Mouse (Mus musculus) common myeloid progenitor, adult 5-6 weeks (primary cell): ENCODE measurements at regions not wholly inside any gene's neighbourhood (a gene's known extent, or its start where the extent isn't known, plus 50 kb on each side); places are given as distances from the start of the nearest gene placed in this dataset.
"Not testable (repeated sequence)": the region's sequence is repeated elsewhere in the genome, so short reads cannot be mapped to it uniquely, and the experiment has no call there.

Experiments used
- ATAC-seq: replicated peaks from 2 replicates; pipeline ENCODE4 v1.8.0; 2016; ENCODE audit warnings: low read depth, mild to moderate bottlenecking, moderate TSS enrichment, inconsistent platforms; ENCODE audit not compliant: poor library complexity, severe bottlenecking

- ATAC-seq = no peak
Measured at GRCm38 (mm10) chr11:22573166-22573565, 61.3 kb downstream of the Tmem17 start.

DNA sequence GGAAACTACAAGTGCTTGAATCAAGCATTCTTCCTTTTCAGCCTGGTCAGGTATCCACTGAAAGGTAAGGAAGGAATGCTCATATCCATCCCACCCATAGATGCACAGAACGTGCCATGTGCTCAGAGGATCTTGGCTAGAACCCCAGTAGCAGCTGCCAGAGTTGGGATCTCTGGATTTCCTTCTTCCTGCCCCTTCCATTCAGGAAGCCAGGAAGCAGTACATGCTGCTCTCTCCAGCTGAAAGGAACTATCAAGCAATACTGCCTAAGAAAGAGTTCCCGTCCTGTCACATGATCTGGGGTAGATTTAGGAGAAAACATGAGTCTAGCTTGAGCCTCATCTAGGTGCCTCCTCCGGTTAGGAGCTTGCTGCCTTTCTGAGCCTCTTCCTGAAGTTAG, 61.9 kb downstream of the Tmem17 start:
- no peak for ATAC-seq

- ATAC-seq = no peak
Measured at GRCm38 (mm10) chr11:22574506-22574905, 62.6 kb downstream of the Tmem17 start.

GRCm38 (mm10) chr11:22584100-22584487, 72.2 kb downstream of the Tmem17 start:
- no peak for ATAC-seq

DNA sequence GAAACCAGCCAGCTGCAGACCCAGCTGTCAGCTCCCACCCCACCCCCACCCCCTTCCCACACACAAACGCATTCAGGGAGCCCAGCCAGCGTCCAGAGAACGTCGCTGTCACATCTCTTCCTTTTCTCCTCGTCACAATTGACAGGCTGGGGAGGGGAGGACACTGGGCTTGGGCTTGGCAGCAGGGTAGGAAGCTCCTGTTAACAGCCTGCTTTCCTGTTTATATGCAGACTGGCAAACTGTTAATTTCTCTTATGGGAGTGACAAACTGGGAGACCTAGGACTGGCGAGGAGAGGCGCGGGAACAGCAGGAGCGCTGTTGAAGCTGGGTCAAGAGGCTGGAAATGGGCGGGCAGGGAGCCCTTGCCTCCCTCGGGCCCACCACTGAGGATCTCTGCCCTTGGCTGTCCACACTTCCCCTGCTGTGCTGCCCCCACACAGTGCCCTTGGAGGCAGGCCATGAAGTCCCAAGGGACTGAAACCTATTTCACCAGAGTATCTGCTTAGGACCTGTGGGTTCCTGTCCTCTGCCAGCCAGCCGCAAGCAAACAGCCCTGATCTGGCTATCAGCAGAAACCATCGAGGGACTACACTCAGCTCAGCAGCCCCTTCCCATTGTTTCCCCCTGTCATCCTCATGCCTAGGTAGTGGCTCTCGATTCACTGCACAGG, 72.7 kb downstream of the Tmem17 start:
- peak; percentile 90 for ATAC-seq

DNA sequence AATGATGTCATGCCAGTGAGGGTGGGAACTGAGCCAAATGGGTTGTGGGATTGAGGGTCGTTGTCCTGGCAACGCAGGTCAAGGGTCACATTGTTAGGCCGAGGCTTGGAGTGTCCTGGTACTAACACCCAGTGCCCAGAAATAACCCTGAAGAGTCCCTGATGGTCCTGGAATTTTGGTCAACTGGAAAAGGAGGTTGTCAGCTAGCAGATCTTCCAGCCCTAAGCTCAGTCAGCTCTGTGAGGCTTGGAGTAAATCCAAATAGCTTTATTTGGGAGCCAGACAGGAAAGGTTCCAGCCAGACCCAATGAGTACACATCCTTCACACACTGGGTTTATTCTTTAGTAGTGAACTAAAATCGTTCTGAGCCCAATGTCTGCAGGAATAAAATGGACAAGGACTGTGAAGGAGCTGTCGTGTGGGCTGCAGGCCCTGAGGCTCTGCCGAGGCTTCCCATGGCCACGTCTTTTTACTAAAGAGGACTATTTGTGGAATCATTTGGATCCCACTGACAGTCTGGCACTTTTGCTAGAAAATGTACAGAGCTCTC, 75.9 kb downstream of the Tmem17 start:
- ATAC-seq = no peak

- no peak for ATAC-seq
Measured at GRCm38 (mm10) chr11:22588546-22588945, 76.7 kb downstream of the Tmem17 start.

- ATAC-seq = no peak
Measured at GRCm38 (mm10) chr11:22589901-22590300, 78.0 kb downstream of the Tmem17 start.

DNA sequence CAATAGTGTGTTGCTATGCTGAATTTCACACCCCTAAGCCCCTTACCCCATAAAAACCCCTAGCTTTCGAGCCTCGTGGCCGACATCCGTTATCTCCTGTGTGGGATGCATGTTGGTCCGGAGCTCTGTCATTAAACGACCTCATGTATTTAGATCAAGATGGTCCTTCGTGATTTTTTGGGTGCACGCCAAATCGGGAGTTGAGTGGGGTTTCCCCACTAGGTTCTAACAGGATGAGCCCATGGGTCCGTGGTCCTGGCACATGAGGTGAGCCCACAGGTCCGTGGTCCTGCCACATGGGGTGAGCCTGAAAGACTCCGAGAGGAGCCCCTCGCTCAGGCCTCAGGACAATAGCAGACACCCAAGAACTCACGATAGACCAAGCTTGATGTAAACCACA, 79.2 kb downstream of the Tmem17 start:
- ATAC-seq = not testable (repeated sequence)

GRCm38 (mm10) chr11:22592706-22593105, 80.8 kb downstream of the Tmem17 start:
- ATAC-seq = no peak

GRCm38 (mm10) chr11:22596076-22596804, 84.4 kb downstream of the Tmem17 start:
- ATAC-seq = 0 out of 2 replicates have a peak, but pooled peaks have one; percentile 29

GRCm38 (mm10) chr11:22596805-22597149, 84.9 kb downstream of the Tmem17 start:
- no peak for ATAC-seq

DNA sequence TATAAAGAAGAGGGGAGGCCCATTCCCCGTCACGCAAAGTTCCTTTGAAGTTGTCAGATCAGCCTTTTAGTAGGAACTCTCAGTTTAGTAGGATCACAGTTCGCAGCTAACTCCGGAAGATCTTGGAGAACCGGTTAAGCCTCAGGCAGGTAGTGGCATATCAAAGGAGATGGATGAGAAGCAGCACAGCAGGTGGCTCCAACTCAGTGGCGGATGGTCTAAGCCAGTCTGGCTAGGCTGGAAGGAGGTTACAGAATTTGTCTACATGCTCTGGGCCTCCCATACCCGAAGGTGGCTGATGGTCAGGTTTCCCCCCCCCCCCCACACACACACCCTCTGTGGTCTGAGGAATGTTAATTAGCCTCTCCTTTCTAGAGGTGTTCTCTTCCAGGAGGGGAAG, 88.5 kb downstream of the Tmem17 start:
- no peak for ATAC-seq

DNA sequence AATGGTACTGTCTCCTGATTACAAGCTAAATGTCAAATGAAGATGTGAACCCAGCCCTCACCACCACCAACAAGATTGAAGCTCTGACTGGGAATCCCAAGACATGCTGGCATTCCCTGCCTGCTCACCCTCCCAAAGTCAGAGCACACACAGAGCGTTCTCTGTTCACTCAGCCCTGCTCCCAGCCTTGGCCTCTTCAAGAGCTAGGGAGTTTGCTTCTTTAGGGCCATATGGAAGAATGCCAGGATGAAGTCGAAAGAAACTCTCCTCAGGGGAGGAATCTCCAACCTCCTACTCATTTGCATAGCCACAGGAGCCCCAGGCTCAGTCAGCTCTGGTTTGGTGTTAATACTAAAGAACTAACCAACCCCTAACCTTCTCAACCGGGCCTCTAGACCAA, 90.1 kb downstream of the Tmem17 start:
- no peak for ATAC-seq

- no peak for ATAC-seq
Measured at GRCm38 (mm10) chr11:22602610-22603009, 90.7 kb downstream of the Tmem17 start.

- no peak for ATAC-seq
Measured at GRCm38 (mm10) chr11:22603397-22603796, 91.5 kb downstream of the Tmem17 start.

- ATAC-seq = no peak
Measured at GRCm38 (mm10) chr11:22606380-22606779, 94.5 kb downstream of the Tmem17 start.

DNA sequence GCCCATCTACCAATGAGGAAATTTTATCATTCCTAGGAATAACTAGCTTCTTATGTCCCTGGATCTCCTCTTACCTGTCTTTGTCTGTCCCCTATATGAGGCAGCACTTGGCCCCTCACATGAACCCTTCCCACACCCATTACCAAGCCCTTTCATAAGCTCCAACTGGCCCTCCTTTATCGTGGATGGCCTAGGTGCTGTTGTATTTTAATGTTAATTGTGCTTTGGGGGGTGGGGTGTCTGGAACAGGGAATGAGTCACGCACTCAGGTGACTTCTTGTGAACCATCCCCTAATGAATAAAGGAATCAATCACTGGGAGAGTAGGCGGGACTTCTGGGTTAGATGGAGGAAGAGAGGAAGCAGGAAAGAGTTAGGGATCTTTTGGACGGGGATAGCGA, 95.8 kb downstream of the Tmem17 start:
- ATAC-seq = no peak

- ATAC-seq = no peak
Measured at GRCm38 (mm10) chr11:22608945-22609344, 97.1 kb downstream of the Tmem17 start.

- ATAC-seq = no peak
Measured at GRCm38 (mm10) chr11:22610433-22611101, 98.7 kb downstream of the Tmem17 start.
